ENCODE assay signal across 8 mouse cellular contexts in genomic region chr9:46011094-46011970, GRCm38 (mm10). TPM values are rescaled to one million over a fixed set of nuclear protein-coding genes. Genes with fewer than 3 reads are reported as not detected.
A peak's percentile ranks its signal among the peaks of the same experiment; 100 is the strongest.
DNase-seq lines count a peak whose midpoint lies in the region; ATAC-seq and TF ChIP-seq lines count a peak whose summit lies in the region.

No protein-coding gene starts in this region.

- no peaks in the 10 kb centered on the region for H3K27me3 ChIP-seq in heart, embryonic 10.5 days (ENCODE audit: insufficient read depth, poor library complexity, severe bottlenecking)
- H3K27me3 ChIP-seq in stomach, embryonic 14.5 days (ENCODE audit: control insufficient read depth, insufficient read depth, low read length) = no peaks in the 10 kb centered on the region
- H3K27me3 ChIP-seq in stomach, postnatal 0 days (ENCODE audit: control insufficient read depth, insufficient read depth, low read length) = no peaks in the 10 kb centered on the region
- no peaks in the 10 kb centered on the region for H3K27me3 ChIP-seq in limb, embryonic 12.5 days
- H3K27me3 ChIP-seq in stomach, embryonic 15.5 days (replicated peaks) = no peaks in the 10 kb centered on the region

- DNase-seq in heart, embryonic 10.5 days (ENCODE audit: low spot score) = no peak
- DNase-seq in heart, adult 11 months = no peak
- no peak for DNase-seq in stomach, postnatal 0 days (ENCODE audit: low spot score)
- no peak for DNase-seq in thymus, postnatal 4 days
- no peak for DNase-seq in adrenal gland, postnatal 25 days

- no peak for TF ChIP-seq EP300 in stomach, postnatal 0 days (optimal IDR thresholded peaks at IDR 0.05)

- peaks cover 44% of the 10 kb centered on the region for H3K4me1 ChIP-seq in heart, embryonic 10.5 days
- H3K4me1 ChIP-seq in stomach, embryonic 14.5 days (ENCODE audit: control insufficient read depth, insufficient read depth, low read length) = peaks cover 27% of the 10 kb centered on the region
- peaks cover 3% of the 10 kb centered on the region; the same call in 1 of the 2 replicates for H3K4me1 ChIP-seq in stomach, postnatal 0 days (replicated peaks; ENCODE audit: control insufficient read depth, insufficient read depth)
- peaks cover 43% of the 10 kb centered on the region for H3K4me1 ChIP-seq in limb, embryonic 12.5 days (replicated peaks)
- peaks cover 21% of the 10 kb centered on the region for H3K4me1 ChIP-seq in stomach, embryonic 15.5 days

- no peak overlapping the region for H3K9ac ChIP-seq in stomach, embryonic 14.5 days (replicated peaks; ENCODE audit: low read depth, low read length)
- H3K9ac ChIP-seq in stomach, postnatal 0 days (ENCODE audit: low read length) = no peak overlapping the region
- H3K9ac ChIP-seq in limb, embryonic 12.5 days (replicated peaks) = no peak overlapping the region
- H3K9ac ChIP-seq in stomach, embryonic 15.5 days = no peak overlapping the region

- no peak overlapping the region for H3K27ac ChIP-seq in heart, embryonic 10.5 days
- 0 out of 2 replicates have a peak overlapping the region, but pooled peaks have one; percentile 49 for H3K27ac ChIP-seq in stomach, embryonic 14.5 days (ENCODE audit: low read length)
- no peak overlapping the region for H3K27ac ChIP-seq in stomach, postnatal 0 days (replicated peaks)
- no peak overlapping the region for H3K27ac ChIP-seq in limb, embryonic 12.5 days
- H3K27ac ChIP-seq in stomach, embryonic 15.5 days = no peak overlapping the region

- no peaks in the 10 kb centered on the region for H3K9me3 ChIP-seq in heart, embryonic 10.5 days
- H3K9me3 ChIP-seq in stomach, embryonic 14.5 days (ENCODE audit: control insufficient read depth, low read depth, low read length) = no peaks in the 10 kb centered on the region
- no peaks in the 10 kb centered on the region for H3K9me3 ChIP-seq in stomach, postnatal 0 days (ENCODE audit: control insufficient read depth, low read length)
- no peaks in the 10 kb centered on the region for H3K9me3 ChIP-seq in limb, embryonic 12.5 days
- H3K9me3 ChIP-seq in stomach, embryonic 15.5 days = no peaks in the 10 kb centered on the region

- H3K4me3 ChIP-seq in heart, embryonic 10.5 days = peak overlapping the region; percentile 99; the same call in 1 of the 2 replicates
- H3K4me3 ChIP-seq in stomach, embryonic 14.5 days (ENCODE audit: low read depth, low read length) = no peak overlapping the region
- no peak overlapping the region for H3K4me3 ChIP-seq in stomach, postnatal 0 days (ENCODE audit: low read depth, low read length)
- no peak overlapping the region for H3K4me3 ChIP-seq in limb, embryonic 12.5 days (replicated peaks)
- H3K4me3 ChIP-seq in stomach, embryonic 15.5 days (replicated peaks) = no peak overlapping the region

- H3K4me2 ChIP-seq in stomach, embryonic 14.5 days (replicated peaks; ENCODE audit: low read depth, low read length) = peak overlapping the region; percentile 89
- no peak overlapping the region for H3K4me2 ChIP-seq in stomach, postnatal 0 days (replicated peaks; ENCODE audit: low read depth)
- peak overlapping the region; percentile 86; the same call in 1 of the 2 replicates for H3K4me2 ChIP-seq in limb, embryonic 12.5 days
- H3K4me2 ChIP-seq in stomach, embryonic 15.5 days = peak overlapping the region; percentile 70; the same call in 1 of the 2 replicates

- no peaks in the 10 kb centered on the region for H3K36me3 ChIP-seq in heart, embryonic 10.5 days
- no peaks in the 10 kb centered on the region for H3K36me3 ChIP-seq in stomach, embryonic 14.5 days (ENCODE audit: control insufficient read depth, insufficient read depth, low read length)
- H3K36me3 ChIP-seq in stomach, postnatal 0 days (ENCODE audit: control insufficient read depth, insufficient read depth, low read length) = no peaks in the 10 kb centered on the region
- H3K36me3 ChIP-seq in limb, embryonic 12.5 days = no peaks in the 10 kb centered on the region
- H3K36me3 ChIP-seq in stomach, embryonic 15.5 days = no peaks in the 10 kb centered on the region

- no peak for TF ChIP-seq CTCF in stomach, postnatal 0 days (IDR thresholded peaks at IDR 0.05; ENCODE audit: low read depth)

- 50% methylated on average over 3 of the region's 3 CpGs for WGBS in heart, embryonic 10.5 days
- 38% methylated on average over 3 of the region's 3 CpGs for whole genome bisulfite sequencing in stomach, embryonic 14.5 days
- 40% methylated on average over 3 of the region's 3 CpGs for WGBS in stomach, postnatal 0 days
- 24% methylated on average over 3 of the region's 3 CpGs for WGBS in limb, embryonic 12.5 days
- WGBS in stomach, embryonic 15.5 days = 45% methylated on average over 3 of the region's 3 CpGs

- ATAC-seq in stomach, embryonic 14.5 days (ENCODE audit: insufficient number of reproducible peaks, insufficient read depth, low FRiP score, low read depth) = no peak
- no peak for ATAC-seq in stomach, postnatal 0 days (ENCODE audit: low FRiP score, low TSS enrichment)
- no peak for ATAC-seq in limb, embryonic 12.5 days (ENCODE audit: insufficient number of reproducible peaks, insufficient read depth, low FRiP score, low TSS enrichment, low read depth)
- no peak for ATAC-seq in stomach, embryonic 15.5 days (ENCODE audit: insufficient read depth, low FRiP score, low read depth)

RNA-seq across cellular contexts. Expression of gene Pafah1b2, which starts 1.2 kb away (rescaled TPM):
- polyA plus RNA-seq in heart, embryonic 10.5 days (2016; fragmentation: Nextera tagmentation; extraction: Ambion mirVana) = 183 and 212 TPM in 2 replicates
- 177 and 180 TPM in 2 replicates for polyA plus RNA-seq in stomach, embryonic 14.5 days (2014; fragmentation: Nextera tagmentation; extraction: Ambion mirVana)
- polyA plus RNA-seq in stomach, postnatal 0 days (2015; fragmentation: Nextera tagmentation; extraction: Ambion mirVana) = 70.8 and 79.0 TPM in 2 replicates
- polyA plus RNA-seq in limb, embryonic 12.5 days (2016; fragmentation: Nextera tagmentation; extraction: Ambion mirVana) = 220 and 234 TPM in 2 replicates
- 144 and 148 TPM in 2 replicates for polyA plus RNA-seq in stomach, embryonic 15.5 days (2015; fragmentation: Nextera tagmentation; extraction: Ambion mirVana)
- 112 and 146 TPM in 2 replicates for total RNA-seq in adrenal gland, postnatal 25 days (2021)

RNA-seq across cellular contexts. Expression of gene Sik3, which starts 1.3 kb away (rescaled TPM):
- 6.4 and 8.0 TPM in 2 replicates for polyA plus RNA-seq in heart, embryonic 10.5 days (2016; fragmentation: Nextera tagmentation; extraction: Ambion mirVana)
- 8.7 and 9.6 TPM in 2 replicates for polyA plus RNA-seq in stomach, embryonic 14.5 days (2014; fragmentation: Nextera tagmentation; extraction: Ambion mirVana)
- polyA plus RNA-seq in stomach, postnatal 0 days (2015; fragmentation: Nextera tagmentation; extraction: Ambion mirVana) = 6.6 and 6.8 TPM in 2 replicates
- 12.0 and 12.6 TPM in 2 replicates for polyA plus RNA-seq in limb, embryonic 12.5 days (2016; fragmentation: Nextera tagmentation; extraction: Ambion mirVana)
- 11.5 and 15.3 TPM in 2 replicates for polyA plus RNA-seq in stomach, embryonic 15.5 days (2015; fragmentation: Nextera tagmentation; extraction: Ambion mirVana)
- total RNA-seq in adrenal gland, postnatal 25 days (2021) = 57.3 and 63.2 TPM in 2 replicates

RNA-seq across cellular contexts. Expression of gene Sidt2, which starts 56.3 kb away (rescaled TPM):
- polyA plus RNA-seq in heart, embryonic 10.5 days (2016; fragmentation: Nextera tagmentation; extraction: Ambion mirVana) = 37.0 and 37.2 TPM in 2 replicates
- polyA plus RNA-seq in stomach, embryonic 14.5 days (2014; fragmentation: Nextera tagmentation; extraction: Ambion mirVana) = 41.5 and 42.1 TPM in 2 replicates
- 41.0 and 46.1 TPM in 2 replicates for polyA plus RNA-seq in stomach, postnatal 0 days (2015; fragmentation: Nextera tagmentation; extraction: Ambion mirVana)
- 34.5 and 38.4 TPM in 2 replicates for polyA plus RNA-seq in limb, embryonic 12.5 days (2016; fragmentation: Nextera tagmentation; extraction: Ambion mirVana)
- polyA plus RNA-seq in stomach, embryonic 15.5 days (2015; fragmentation: Nextera tagmentation; extraction: Ambion mirVana) = 43.8 and 47.9 TPM in 2 replicates
- total RNA-seq in adrenal gland, postnatal 25 days (2021) = 286 and 328 TPM in 2 replicates
